Mouse (Mus musculus): ENCODE results near the gene Men1.

Men1 gene

GRCm38 (mm10) chr19:6363411-6364240 is 28.8 kb downstream of the Men1 start, which contains the start of gene Sf1:
TSS of gene Sf1 (plus strand) at chr19:6363690.
- in situ Hi-C loops (cut with MboI, MseI), result no loop called here

- in situ Hi-C loops (cut with MboI, MseI), result no loop called here
These were observed 29.5 kb downstream of the Men1 start for GRCm38 (mm10) chr19:6364317-6364725.

- in situ Hi-C loops (cut with MboI, MseI), result no loop called here
These were observed 30.1 kb downstream of the Men1 start for GRCm38 (mm10) chr19:6364842-6365241.

- in situ Hi-C loops (cut with MboI, MseI), result no loop called here
These were observed 35.4 kb downstream of the Men1 start for GRCm38 (mm10) chr19:6370175-6370574.

GRCm38 (mm10) chr19:6372433-6372832 is 37.7 kb downstream of the Men1 start:
- in situ Hi-C loops (cut with MboI, MseI), result no loop called here

- in situ Hi-C loops (cut with MboI, MseI), result no loop called here
These were observed 39.0 kb downstream of the Men1 start for GRCm38 (mm10) chr19:6373539-6374400.

- in situ Hi-C loops (cut with MboI, MseI), result no loop called here
These were observed 39.8 kb downstream of the Men1 start for GRCm38 (mm10) chr19:6374571-6374970.

- in situ Hi-C loops (cut with MboI, MseI), result no loop called here
These were observed 40.9 kb downstream of the Men1 start for GRCm38 (mm10) chr19:6375423-6376254.

- in situ Hi-C loops (cut with MboI, MseI), result no loop called here
These were observed 41.4 kb downstream of the Men1 start for GRCm38 (mm10) chr19:6376255-6376564.

GRCm38 (mm10) chr19:6376643-6377042 is 41.9 kb downstream of the Men1 start:
- in situ Hi-C loops (cut with MboI, MseI), result no loop called here

- in situ Hi-C loops (cut with MboI, MseI), result no loop called here
These were observed 42.7 kb downstream of the Men1 start for GRCm38 (mm10) chr19:6377327-6378040.

GRCm38 (mm10) chr19:6380411-6381166 is 45.8 kb downstream of the Men1 start:
- in situ Hi-C loops (cut with MboI, MseI), result loop anchor here in 1 of 2 experiments (10.0 kb wide), 1 partner anchor 454 kb away; no protein-coding TSS in a partner anchor

- in situ Hi-C loops (cut with MboI, MseI), result loop anchor here in 1 of 2 experiments (10.0 kb wide), 1 partner anchor 454 kb away; no protein-coding TSS in a partner anchor
These were observed 46.5 kb downstream of the Men1 start for GRCm38 (mm10) chr19:6381238-6381637.

GRCm38 (mm10) chr19:6382323-6382924 is 47.6 kb downstream of the Men1 start:
- in situ Hi-C loops (cut with MboI, MseI), result loop anchor here in 1 of 2 experiments (10.0 kb wide), 1 partner anchor 452 kb away; no protein-coding TSS in a partner anchor

GRCm38 (mm10) chr19:6383470-6383869 is 48.7 kb downstream of the Men1 start:
- in situ Hi-C loops (cut with MboI, MseI), result loop anchor here in 1 of 2 experiments (10.0 kb wide), 1 partner anchor 451 kb away; no protein-coding TSS in a partner anchor

GRCm38 (mm10) chr19:6384128-6384527 is 49.3 kb downstream of the Men1 start, which contains the start of gene Pygm:
TSS of gene Pygm (plus strand) at chr19:6384399.
- in situ Hi-C loops (cut with MboI, MseI), result loop anchor here in 1 of 2 experiments (10.0 kb wide), 1 partner anchor 451 kb away; no protein-coding TSS in a partner anchor

GRCm38 (mm10) chr19:6384954-6385353 is 50.2 kb downstream of the Men1 start:
- in situ Hi-C loops (cut with MboI, MseI), result loop anchor here in 1 of 2 experiments (10.0 kb wide), 1 partner anchor 450 kb away; no protein-coding TSS in a partner anchor

- in situ Hi-C loops (cut with MboI, MseI), result loop anchor here in 1 of 2 experiments (10.0 kb wide), 1 partner anchor 449 kb away; no protein-coding TSS in a partner anchor
These were observed 50.6 kb downstream of the Men1 start for GRCm38 (mm10) chr19:6385419-6385818.

GRCm38 (mm10) chr19:6385821-6386220 is 51.0 kb downstream of the Men1 start:
- in situ Hi-C loops (cut with MboI, MseI), result loop anchor here in 1 of 2 experiments (10.0 kb wide), 1 partner anchor 449 kb away; no protein-coding TSS in a partner anchor

All from T-helper 17 cell (primary cell).